9 mouse cellular contexts compared by ENCODE assay signal in the genomic region with DNA sequence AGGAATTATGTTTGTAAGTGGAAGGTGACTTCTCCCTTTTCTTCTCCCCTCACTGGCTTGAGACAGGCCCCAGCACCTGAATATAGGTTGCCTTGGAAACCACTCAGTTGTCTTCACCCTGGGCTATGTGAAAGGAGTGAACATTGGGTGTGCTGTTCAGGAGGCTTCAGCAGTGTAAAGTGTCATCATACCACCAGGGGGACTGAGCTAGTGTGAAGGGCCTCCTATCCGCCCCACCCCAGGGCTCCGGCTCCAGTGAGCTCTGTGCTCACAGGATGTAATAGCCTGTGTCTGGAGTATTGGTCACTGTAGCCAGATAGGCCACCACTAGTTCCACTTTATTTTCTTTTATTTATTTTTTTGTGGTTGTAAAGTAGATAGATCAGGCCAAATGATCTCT. TPM values are rescaled to one million over a fixed set of nuclear protein-coding genes. Genes with fewer than 3 reads are reported as not detected.
DNase-seq lines count a peak whose midpoint lies in the region; ATAC-seq and TF ChIP-seq lines count a peak whose summit lies in the region.
"Had no signal": no experiment of that assay in that cellular context is flagged by ENCODE, and none has a peak within 500 bp of the region (broad histone marks: within the 10 kb centered on the region; RNA-seq: fewer than 3 reads in every experiment).

No protein-coding gene starts in this region.

- H3K4me2 ChIP-seq in midbrain, postnatal 0 days (ENCODE audit: low read depth, low read length, poor library complexity, severe bottlenecking), result no peak overlapping the region
- H3K4me2 ChIP-seq: neural tube, embryonic 12.5 days had no signal

- peaks cover 12% of the 10 kb centered on the region for H3K4me1 ChIP-seq in midbrain, postnatal 0 days (ENCODE audit: insufficient read depth, low read length)
- H3K4me1 ChIP-seq: neural tube, embryonic 12.5 days had no signal

- no peaks in the 10 kb centered on the region for H3K27me3 ChIP-seq in midbrain, postnatal 0 days (ENCODE audit: insufficient read depth, low read length)
- H3K27me3 ChIP-seq: neural tube, embryonic 12.5 days had no signal

- no peak overlapping the region for H3K27ac ChIP-seq in left cerebral cortex, adult 2 months
- H3K27ac ChIP-seq in midbrain, postnatal 0 days (ENCODE audit: low read depth, low read length), result no peak overlapping the region
- H3K27ac ChIP-seq: neural tube, embryonic 12.5 days had no signal

- intact Hi-C loops in left cerebral cortex, adult 2 months (cut with DNase I), result no loop called here
- intact Hi-C loops in left cerebral cortex, postnatal 36 days (cut with DNase I), result no loop called here
- intact Hi-C loops in heart, postnatal 25 days (cut with DNase I), result loop anchor here (5.0 kb wide), 1 partner anchor 113 kb away; no protein-coding TSS in a partner anchor

- no peak overlapping the region for H3K4me3 ChIP-seq in left cerebral cortex, adult 2 months
- no peak overlapping the region for H3K4me3 ChIP-seq in midbrain, postnatal 0 days (ENCODE audit: low read depth, low read length)
- H3K4me3 ChIP-seq: neural tube, embryonic 12.5 days had no signal

- peak; percentile 22 for TF ChIP-seq CTCF in left cerebral cortex, adult 2 months (IDR thresholded peaks at IDR 0.05)
- TF ChIP-seq CTCF in brain, embryonic 14.5 days (IDR thresholded peaks at IDR 0.05; ENCODE audit: borderline replicate concordance, extremely low read depth, insufficient read depth, insufficient read length), result peak; percentile 38; the same call in 1 of the 2 replicates
- TF ChIP-seq CTCF in midbrain, postnatal 0 days (IDR thresholded peaks at IDR 0.05), result peak; percentile 58

- no peak for TF ChIP-seq POLR2A in brain, embryonic 14.5 days (IDR thresholded peaks at IDR 0.05; ENCODE audit: borderline replicate concordance, extremely low read depth, insufficient read depth, insufficient read length, poor library complexity, severe bottlenecking)

- ATAC-seq in midbrain, postnatal 0 days (ENCODE audit: low FRiP score), result no peak

- 71% methylated on average over 2 of the region's 2 CpGs for WGBS in midbrain, postnatal 0 days

- peak; percentile 40 for DNase-seq in embryo, embryonic 10.5 days (ENCODE audit: low spot score)
- no peak for DNase-seq in embryo, embryonic 9.5 days (ENCODE audit: extremely low spot score)
- no peak for DNase-seq in left cerebral cortex, adult 2 months (ENCODE audit: extremely low spot score in 1 of 2, low spot score in 2 of 2)
- DNase-seq in left cerebral cortex, postnatal 36 days (ENCODE audit: low spot score in 2 of 2), result no peak
- DNase-seq in brain, embryonic 14.5 days (ENCODE audit: low read depth), result no peak
- DNase-seq in midbrain, postnatal 0 days (ENCODE audit: low spot score), result no peak
- DNase-seq in layer of hippocampus, postnatal 14 days (ENCODE audit: low spot score in 2 of 2), result no peak
- DNase-seq in heart, postnatal 25 days (ENCODE audit: low spot score), result no peak

- H3K36me3 ChIP-seq in midbrain, postnatal 0 days (ENCODE audit: insufficient read depth, low read length), result no peaks in the 10 kb centered on the region
- H3K36me3 ChIP-seq: neural tube, embryonic 12.5 days had no signal

- no peak overlapping the region for H3K9ac ChIP-seq in midbrain, postnatal 0 days (replicated peaks; ENCODE audit: low read length, poor library complexity, severe bottlenecking)
- H3K9ac ChIP-seq: neural tube, embryonic 12.5 days had no signal

- H3K9me3 ChIP-seq in midbrain, postnatal 0 days (ENCODE audit: low read length), result no peaks in the 10 kb centered on the region

RNA-seq across cellular contexts. Expression of a gene that starts 54.3 kb away (rescaled TPM):
- 10 to 100 TPM; 18.2 to 27.3 TPM for total RNA-seq in left cerebral cortex, adult 2 months (2021)
- total RNA-seq in left cerebral cortex, postnatal 36 days (2021), result 10 to 100 TPM; 16.4 to 23.5 TPM
- 11.5 and 13.8 TPM in 2 replicates for polyA plus RNA-seq in brain, embryonic 14.5 days (2012; rRNA removed)
- 21.4 and 23.3 TPM in 2 replicates for total RNA-seq in midbrain, postnatal 0 days (2014; rRNA removed)
- 5.9 and 7.3 TPM in 2 replicates for polyA plus RNA-seq in midbrain, postnatal 0 days (2015; fragmentation: Nextera tagmentation; extraction: Ambion mirVana)
- total RNA-seq in layer of hippocampus, postnatal 14 days (2021), result 10 to 100 TPM; 25.5 to 26.6 TPM
- total RNA-seq in heart, postnatal 25 days (2021), result 1 to 10 TPM; 2.3 to 2.8 TPM
